Comparison of ENCODE assay signal across 9 mouse cellular contexts in the genomic region with DNA sequence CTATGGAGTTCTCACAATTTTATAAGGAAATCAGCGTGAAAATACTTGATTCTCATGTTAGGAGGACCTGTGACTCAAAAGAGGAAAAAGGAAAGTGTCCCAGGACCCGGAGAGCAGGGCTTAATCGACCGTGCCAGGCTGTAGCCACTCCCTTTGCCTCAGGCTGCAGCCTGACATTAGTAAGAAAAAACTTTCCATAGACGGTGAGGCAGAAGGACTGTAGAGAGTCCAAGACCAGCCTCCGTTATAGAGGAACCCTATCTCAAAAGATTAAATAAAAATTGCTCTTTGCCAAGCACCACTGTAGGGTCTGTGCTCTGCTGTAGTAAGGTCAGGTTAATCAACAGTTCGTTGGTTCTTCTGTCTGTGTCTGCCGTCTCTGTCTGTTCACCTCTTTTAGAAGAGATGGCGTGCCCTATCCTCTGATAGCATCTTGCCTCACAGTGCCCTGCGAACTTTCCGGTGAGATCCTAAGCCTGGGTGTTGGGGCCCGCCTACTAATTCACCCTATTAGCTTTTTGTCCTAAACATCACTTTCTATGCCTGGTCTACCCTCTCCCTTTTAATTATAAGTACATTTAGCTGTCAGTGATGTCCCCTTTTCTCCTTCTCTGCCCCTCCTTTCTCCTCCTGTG. TPM values are rescaled to one million over a fixed set of nuclear protein-coding genes. Genes with fewer than 3 reads are reported as not detected.
A peak's percentile ranks its signal among the peaks of the same experiment; 100 is the strongest.
DNase-seq lines count a peak whose midpoint lies in the region; ATAC-seq and TF ChIP-seq lines count a peak whose summit lies in the region.
"Had no signal": no experiment of that assay in that cellular context is flagged by ENCODE, and none has a peak within 500 bp of the region (broad histone marks: within the 10 kb centered on the region; RNA-seq: fewer than 3 reads in every experiment).

No protein-coding gene starts in this region.

- H3K4me3 ChIP-seq in forebrain, embryonic 13.5 days = peak overlapping the region; percentile 43
- peak overlapping the region; percentile 62 for H3K4me3 ChIP-seq in intestine, embryonic 16.5 days (ENCODE audit: low read length)
- H3K4me3 ChIP-seq in liver, postnatal 0 days (ENCODE audit: low read depth, low read length) = peak overlapping the region; percentile 52
- H3K4me3 ChIP-seq in thymus, adult 2 months (ENCODE audit: control insufficient read depth, insufficient read depth, low read length) = no peak overlapping the region

- no peak for TF ChIP-seq CTCF in liver, postnatal 0 days (IDR thresholded peaks at IDR 0.05; ENCODE audit: low read depth)
- no peak for TF ChIP-seq CTCF in thymus, adult 2 months (IDR thresholded peaks at IDR 0.05; ENCODE audit: borderline replicate concordance, control insufficient read depth, extremely low read depth, insufficient read depth, low read length, poor library complexity)

- no peak for ATAC-seq in forebrain, embryonic 13.5 days
- ATAC-seq in intestine, embryonic 16.5 days = peak; percentile 11
- peak; percentile 28 for ATAC-seq in liver, postnatal 0 days

- no peak for TF ChIP-seq POLR2A in thymus, adult 2 months (IDR thresholded peaks at IDR 0.05; ENCODE audit: control insufficient read depth, extremely low read depth, insufficient read depth, low read length, poor library complexity)

- H3K4me2 ChIP-seq in forebrain, embryonic 13.5 days = peak overlapping the region; percentile 73
- peak overlapping the region; percentile 71 for H3K4me2 ChIP-seq in intestine, embryonic 16.5 days (ENCODE audit: low read depth, low read length)
- H3K4me2 ChIP-seq in liver, postnatal 0 days (ENCODE audit: low read depth, low read length) = peak overlapping the region; percentile 77

- peaks cover 36% of the 10 kb centered on the region for H3K27me3 ChIP-seq in forebrain, embryonic 13.5 days
- no peaks in the 10 kb centered on the region; the same call in none of the 2 replicates for H3K27me3 ChIP-seq in intestine, embryonic 16.5 days (replicated peaks; ENCODE audit: control insufficient read depth, insufficient read depth, low read length)
- peaks cover 10% of the 10 kb centered on the region; the same call in 1 of the 2 replicates for H3K27me3 ChIP-seq in liver, postnatal 0 days (ENCODE audit: insufficient read depth, low read length)
- no peaks in the 10 kb centered on the region for H3K27me3 ChIP-seq in splenic B cell, adult 2 months (ENCODE audit: control insufficient read depth, insufficient read depth, low read length, poor library complexity, severe bottlenecking)
- no peaks in the 10 kb centered on the region; the same call in none of the 2 replicates for H3K27me3 ChIP-seq in thymus, adult 2 months (ENCODE audit: control insufficient read depth, insufficient read depth, low read length)

- no peaks in the 10 kb centered on the region for H3K9me3 ChIP-seq in forebrain, embryonic 13.5 days (replicated peaks)
- no peaks in the 10 kb centered on the region for H3K9me3 ChIP-seq in intestine, embryonic 16.5 days (ENCODE audit: control insufficient read depth, low read length)
- no peaks in the 10 kb centered on the region for H3K9me3 ChIP-seq in liver, postnatal 0 days (ENCODE audit: low read length)

- H3K36me3 ChIP-seq in forebrain, embryonic 13.5 days (ENCODE audit: poor library complexity, severe bottlenecking) = no peaks in the 10 kb centered on the region
- H3K36me3 ChIP-seq in intestine, embryonic 16.5 days (ENCODE audit: control insufficient read depth, insufficient read depth, low read length) = no peaks in the 10 kb centered on the region
- H3K36me3 ChIP-seq in liver, postnatal 0 days (replicated peaks; ENCODE audit: insufficient read depth, low read length) = no peaks in the 10 kb centered on the region
- H3K36me3 ChIP-seq in splenic B cell, adult 2 months (ENCODE audit: control insufficient read depth, insufficient read depth, low read length, poor library complexity, severe bottlenecking) = no peaks in the 10 kb centered on the region
- H3K36me3 ChIP-seq in thymus, adult 2 months (ENCODE audit: control insufficient read depth, insufficient read depth, low read length) = no peaks in the 10 kb centered on the region

- H3K9ac ChIP-seq in forebrain, embryonic 13.5 days = peak overlapping the region; percentile 44; the same call in 1 of the 2 replicates
- peak overlapping the region; percentile 76 for H3K9ac ChIP-seq in intestine, embryonic 16.5 days (ENCODE audit: low read depth, low read length)
- peak overlapping the region; percentile 45 for H3K9ac ChIP-seq in liver, postnatal 0 days (replicated peaks)

- no peak overlapping the region; the same call in 1 of the 2 replicates for H3K27ac ChIP-seq in forebrain, embryonic 13.5 days
- peak overlapping the region; percentile 98 for H3K27ac ChIP-seq in intestine, embryonic 16.5 days (ENCODE audit: low read length)
- H3K27ac ChIP-seq in liver, postnatal 0 days (ENCODE audit: low read depth) = peak overlapping the region; percentile 78
- H3K27ac ChIP-seq in thymus, adult 2 months (ENCODE audit: control insufficient read depth, insufficient read depth, low read length) = no peak overlapping the region

- TF ChIP-seq EP300 in liver, postnatal 0 days (IDR thresholded peaks at IDR 0.05; ENCODE audit: low read depth) = no peak

- H3K4me1 ChIP-seq in forebrain, embryonic 13.5 days = peaks cover 12% of the 10 kb centered on the region
- H3K4me1 ChIP-seq in intestine, embryonic 16.5 days (ENCODE audit: control insufficient read depth, insufficient read depth, low read length) = peaks cover 9% of the 10 kb centered on the region
- H3K4me1 ChIP-seq in liver, postnatal 0 days (ENCODE audit: insufficient read depth) = peaks cover 7% of the 10 kb centered on the region
- peaks cover 3% of the 10 kb centered on the region; the same call in 1 of the 2 replicates for H3K4me1 ChIP-seq in thymus, adult 2 months (replicated peaks; ENCODE audit: control insufficient read depth, insufficient read depth, low read length)

- 10% methylated on average over 12 of the region's 12 CpGs for WGBS in forebrain, embryonic 13.5 days
- 9% methylated on average over 12 of the region's 12 CpGs for WGBS in intestine, embryonic 16.5 days
- 13% methylated on average over 12 of the region's 12 CpGs for WGBS in liver, postnatal 0 days (ENCODE audit: insufficient replicate concordance)
- 17% methylated on average over 12 of the region's 12 CpGs for WGBS in thymus, adult 2 months

- DNase-seq in heart, adult 11 months = peak; percentile 96
- DNase-seq in heart, postnatal 25 days (ENCODE audit: low spot score) = no peak
- DNase-seq in liver, postnatal 0 days = no peak
- peak; percentile 62 for DNase-seq in splenic B cell, adult 2 months (ENCODE audit: low read depth, low spot score)
- DNase-seq in thymus, adult 2 months = no peak
- no peak for DNase-seq in cerebellum, postnatal 36 days

- intact Hi-C loops in heart, postnatal 25 days (cut with DNase I) = no loop called here

RNA-seq across cellular contexts. Expression of gene Hspa1b, which starts 1.0 kb away (rescaled TPM):
- total RNA-seq in heart, postnatal 25 days (2021) = 1 to 10 TPM; 1.9 to 6.9 TPM
- polyA plus RNA-seq in forebrain, embryonic 13.5 days (2015; fragmentation: Nextera tagmentation; extraction: Ambion mirVana) = 0.10 and 0.12 TPM in 2 replicates
- 0.22 and 0.24 TPM in 2 replicates for polyA plus RNA-seq in intestine, embryonic 16.5 days (2015; fragmentation: Nextera tagmentation; extraction: Ambion mirVana)
- polyA plus RNA-seq in liver, postnatal 0 days (2015; fragmentation: Nextera tagmentation; extraction: Ambion mirVana) = 0.06 and 0.12 TPM in 2 replicates
- 22.7 and 26.5 TPM in 2 replicates for polyA plus RNA-seq in thymus, adult 2 months (2012; rRNA removed)

RNA-seq across cellular contexts. Expression of gene Gm20481, which starts 9.7 kb away (rescaled TPM):
- total RNA-seq in heart, postnatal 25 days (2021) = not detected
- not detected in 2 replicates for polyA plus RNA-seq in forebrain, embryonic 13.5 days (2015; fragmentation: Nextera tagmentation; extraction: Ambion mirVana)
- not detected in 2 replicates for polyA plus RNA-seq in intestine, embryonic 16.5 days (2015; fragmentation: Nextera tagmentation; extraction: Ambion mirVana)
- polyA plus RNA-seq in liver, postnatal 0 days (2015; fragmentation: Nextera tagmentation; extraction: Ambion mirVana) = 0.28 TPM in 1 of 2 replicates, not detected in the other
- not detected in 2 replicates for polyA plus RNA-seq in thymus, adult 2 months (2012; rRNA removed)
- total RNA-seq: MEL had no signal

RNA-seq across cellular contexts. Expression of gene Hspa1a, which starts 12.0 kb away (rescaled TPM):
- 1 to 10 TPM; 2.9 to 7.7 TPM for total RNA-seq in heart, postnatal 25 days (2021)
- 1.5 and 1.6 TPM in 2 replicates for polyA plus RNA-seq in forebrain, embryonic 13.5 days (2015; fragmentation: Nextera tagmentation; extraction: Ambion mirVana)
- 6.3 and 6.6 TPM in 2 replicates for polyA plus RNA-seq in intestine, embryonic 16.5 days (2015; fragmentation: Nextera tagmentation; extraction: Ambion mirVana)
- polyA plus RNA-seq in liver, postnatal 0 days (2015; fragmentation: Nextera tagmentation; extraction: Ambion mirVana) = 0.46 and 0.59 TPM in 2 replicates
- polyA plus RNA-seq in thymus, adult 2 months (2012; rRNA removed) = 10.0 and 12.2 TPM in 2 replicates
- total RNA-seq: MEL had no signal

RNA-seq across cellular contexts. Expression of gene Hspa1l, which starts 12.5 kb away (rescaled TPM):
- total RNA-seq in heart, postnatal 25 days (2021) = 1 to 10 TPM; 6.9 to 8.1 TPM
- polyA plus RNA-seq in forebrain, embryonic 13.5 days (2015; fragmentation: Nextera tagmentation; extraction: Ambion mirVana) = 1.00 and 1.3 TPM in 2 replicates
- polyA plus RNA-seq in intestine, embryonic 16.5 days (2015; fragmentation: Nextera tagmentation; extraction: Ambion mirVana) = 0.38 and 0.57 TPM in 2 replicates
- polyA plus RNA-seq in liver, postnatal 0 days (2015; fragmentation: Nextera tagmentation; extraction: Ambion mirVana) = 0.18 TPM in 1 of 2 replicates, not detected in the other
- 0.06 and 0.28 TPM in 2 replicates for polyA plus RNA-seq in thymus, adult 2 months (2012; rRNA removed)

RNA-seq across cellular contexts. Expression of gene Lsm2, which starts 21.7 kb away (rescaled TPM):
- 10 to 100 TPM; 19.0 to 19.1 TPM for total RNA-seq in heart, postnatal 25 days (2021)
- 203 and 213 TPM in 2 replicates for polyA plus RNA-seq in forebrain, embryonic 13.5 days (2015; fragmentation: Nextera tagmentation; extraction: Ambion mirVana)
- 159 and 181 TPM in 2 replicates for polyA plus RNA-seq in intestine, embryonic 16.5 days (2015; fragmentation: Nextera tagmentation; extraction: Ambion mirVana)
- 69.8 and 76.7 TPM in 2 replicates for polyA plus RNA-seq in liver, postnatal 0 days (2015; fragmentation: Nextera tagmentation; extraction: Ambion mirVana)
- 207 and 265 TPM in 2 replicates for polyA plus RNA-seq in thymus, adult 2 months (2012; rRNA removed)

Comparison
In these comparisons a context has a peak if more than half of its experiments do, and no peak if none do; other contexts are left out.
1. DNase-seq: peak in heart, adult 11 months (single experiment) and splenic B cell, adult 2 months (single experiment); none in heart, postnatal 25 days (single experiment), liver, postnatal 0 days (single experiment), thymus, adult 2 months (single experiment) and cerebellum, postnatal 36 days (0 of 2).
2. H3K27ac ChIP-seq: peak in intestine, embryonic 16.5 days (single experiment) and liver, postnatal 0 days (single experiment); none in forebrain, embryonic 13.5 days (single experiment) and thymus, adult 2 months (single experiment).
3. RNA of gene Hspa1b, which starts 1.0 kb away (polyA plus RNA-seq): 22.7 to 26.5 TPM in thymus, adult 2 months; 0.22 to 0.24 TPM in intestine, embryonic 16.5 days, 0.10 to 0.12 TPM in forebrain, embryonic 13.5 days and 0.06 to 0.12 TPM in liver, postnatal 0 days; every median in the first group is over 10 times any median in the second.
4. Peak in every context shown above with its lines, with median percentiles within 50 percentile points of each other: H3K4me2 ChIP-seq and H3K9ac ChIP-seq.